Mouse (Mus musculus) testis, adult 2 months (tissue): Measurements from ENCODE around the gene Heg1. TPM values are rescaled to one million over a fixed set of nuclear protein-coding genes. Genes with fewer than 3 reads are reported as not detected.

Experiments
- H3K27ac ChIP-seq: fragments of 200-500 bp; 2 replicates; pipeline ENCODE4 v1.5.1; 2012; ENCODE audit warnings: low read depth, low read length; ENCODE audit not compliant: control insufficient read depth, insufficient read depth
- H3K27me3 ChIP-seq: fragments of 200-500 bp; 2 replicates; pipeline ENCODE4 v1.6.1; 2012; ENCODE audit warnings: mild to moderate bottlenecking, low read length, moderate library complexity; ENCODE audit not compliant: control insufficient read depth, insufficient read depth
- H3K36me3 ChIP-seq: fragments of 200-500 bp; 2 replicates; pipeline ENCODE4 v1.6.1; 2012; ENCODE audit warnings: mild to moderate bottlenecking, low read length; ENCODE audit not compliant: control insufficient read depth, insufficient read depth
- H3K4me1 ChIP-seq: fragments of 200-500 bp; 2 replicates; pipeline ENCODE4 v1.6.1; 2012; ENCODE audit warnings: low read length; ENCODE audit not compliant: control insufficient read depth, insufficient read depth
- H3K4me3 ChIP-seq: fragments of 200-500 bp; 2 replicates; pipeline ENCODE4 v1.5.1; 2012; ENCODE audit warnings: low read depth, mild to moderate bottlenecking, low read length, moderate library complexity, mixed read lengths; ENCODE audit not compliant: control insufficient read depth
- CTCF ChIP-seq: fragments of 200-500 bp; IDR thresholded peaks from 2 replicates; pipeline ENCODE4 v1.5.1; 2012; ENCODE audit warnings: low read depth, mild to moderate bottlenecking, inconsistent platforms, low read length, moderate library complexity; ENCODE audit not compliant: control insufficient read depth, insufficient read depth, insufficient replicate concordance
- POLR2A ChIP-seq: fragments of 200-500 bp; IDR thresholded peaks from 2 replicates; pipeline ENCODE4 v1.6.1; 2012; ENCODE audit warnings: low read depth, mild to moderate bottlenecking, inconsistent platforms, low read length, moderate library complexity; ENCODE audit not compliant: control insufficient read depth
- polyA plus RNA-seq: library from polyadenylated mRNA; depleted of rRNA; stranded (reverse); fragments of >200 nt; gene quantifications from 2 replicates; pipeline ENCODE4 v1.2.3, GENCODE M21; 2012

Gene Heg1
- polyA plus RNA-seq, 1 experiment, result 12.9 TPM

DNA sequence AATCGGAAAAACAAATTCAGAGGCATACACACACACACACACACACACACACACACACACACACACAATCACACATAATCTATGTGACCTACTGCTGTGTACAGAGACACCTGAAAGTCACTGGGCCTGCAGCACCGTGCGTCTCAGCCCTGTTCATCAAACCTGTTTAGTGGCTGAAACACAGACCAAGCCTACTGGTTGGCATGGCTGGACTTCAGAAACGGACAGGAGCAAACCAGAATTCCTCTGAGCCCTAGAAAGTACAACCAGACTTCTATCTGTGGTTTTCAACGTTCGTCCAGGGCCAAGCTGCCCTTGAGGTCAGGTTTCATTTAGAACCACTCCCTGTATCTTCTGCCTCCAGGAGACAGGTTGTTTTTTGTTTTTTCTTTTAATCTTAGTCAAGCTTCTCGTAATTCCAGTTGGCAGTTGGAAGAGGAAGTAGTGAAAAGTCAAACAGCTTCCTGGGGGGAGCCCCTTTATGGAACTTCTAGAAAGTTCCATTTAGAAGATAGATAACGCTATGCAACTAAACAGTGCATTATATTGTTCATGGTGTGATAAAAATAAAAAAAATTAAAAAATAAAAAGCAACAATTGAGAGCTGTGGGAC lies 101.0 kb downstream of the Heg1 start:
- H3K27ac ChIP-seq, result no peak overlapping the region
- H3K27me3 ChIP-seq, result no peaks in the 10 kb centered on the region
- no peaks in the 10 kb centered on the region for H3K36me3 ChIP-seq
- H3K4me1 ChIP-seq, result peaks cover 3% of the 10 kb centered on the region
- no peak for TF ChIP-seq CTCF
- TF ChIP-seq POLR2A, result no peak
- H3K4me3 ChIP-seq, result no peak overlapping the region

- Histone ChIP-seq H3K36me3 (no peaks in the 10 kb centered on the region), H3K27ac (no peak overlapping the region), H3K4me1 (peaks cover 3% of the 10 kb centered on the region), H3K4me3 (no peak overlapping the region), H3K27me3 (no peaks in the 10 kb centered on the region)
- TF ChIP-seq CTCF (no peak), POLR2A (no peak)
Measured at GRCm38 (mm10) chr16:33786657-33787390, 102.7 kb downstream of the Heg1 start.

DNA sequence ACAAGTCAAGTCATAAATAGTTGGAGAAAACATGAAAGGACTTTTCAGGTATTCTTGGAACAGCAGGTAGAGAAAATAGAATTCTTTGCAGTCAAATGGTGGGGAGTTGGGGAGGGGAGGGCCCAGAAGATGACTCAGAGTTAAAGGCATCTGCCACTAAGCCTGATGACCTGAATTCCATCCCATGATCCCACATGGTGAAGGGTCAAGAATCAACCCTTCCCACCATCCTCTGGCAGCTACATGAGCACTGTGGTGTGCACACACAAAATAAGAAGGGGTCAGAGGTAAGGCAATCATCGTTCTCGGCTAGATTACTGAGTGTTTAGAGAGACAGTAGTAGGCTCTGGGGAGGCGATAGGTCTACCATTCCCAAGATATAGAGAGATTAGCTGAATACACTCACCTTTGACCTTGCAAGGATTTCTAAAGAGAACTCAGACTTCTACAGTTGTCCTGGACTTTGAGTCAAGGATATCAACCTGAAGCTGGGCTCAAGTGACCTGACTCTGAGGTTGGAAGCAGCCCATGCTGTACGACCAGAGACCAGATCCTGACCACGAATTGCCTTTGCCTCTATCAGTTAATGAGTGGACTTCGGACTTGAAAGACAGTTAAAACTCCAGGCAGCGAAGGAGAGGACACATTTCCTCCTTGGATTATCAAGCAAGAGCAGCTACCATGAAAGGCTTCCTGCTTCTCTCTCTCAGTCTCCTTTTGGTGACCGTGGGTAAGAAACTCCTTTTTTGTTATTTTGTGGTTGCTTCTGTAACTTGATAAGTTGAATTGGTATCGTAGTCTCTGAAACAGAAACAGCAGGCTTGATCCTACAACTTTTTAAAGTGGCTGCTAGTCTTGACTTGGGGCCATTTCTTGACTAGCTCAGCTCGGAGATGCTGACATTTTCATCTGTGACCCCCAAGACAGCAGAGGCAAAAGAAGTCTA lies 109.9 kb downstream of the Heg1 start, which contains the start of gene Muc13:
Gene Muc13 (plus strand): TSS at position 192 of the 946 bp plus-strand sequence.
- no peaks in the 10 kb centered on the region for H3K36me3 ChIP-seq
- TF ChIP-seq POLR2A, result no peak
- no peak for TF ChIP-seq CTCF
- no peak within 1 kb of the TSS for H3K27ac ChIP-seq
- no peaks in the 10 kb centered on the region for H3K4me1 ChIP-seq
- H3K4me3 ChIP-seq, result no peak within 1 kb of the TSS
- H3K27me3 ChIP-seq, result no peaks in the 10 kb centered on the region

DNA sequence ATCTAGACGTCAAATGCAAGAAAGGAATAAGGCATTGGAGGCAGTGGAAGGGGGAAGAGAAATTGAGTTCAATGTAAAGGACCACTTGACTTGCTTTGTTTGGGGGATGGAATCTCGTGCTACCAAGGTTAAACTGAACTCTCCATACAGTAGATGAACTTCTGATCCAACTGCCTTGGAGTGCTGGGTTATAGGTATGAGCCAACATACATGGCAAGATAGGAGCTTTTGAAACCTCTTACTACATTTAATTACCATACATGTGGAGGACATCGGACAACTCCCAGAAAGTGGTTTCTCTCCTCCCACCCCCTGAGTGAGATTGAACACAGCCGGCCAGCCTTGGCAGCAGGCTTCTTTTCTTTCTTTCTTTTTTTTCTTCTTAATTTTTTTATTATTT lies 110.9 kb downstream of the Heg1 start:
- no peak overlapping the region for H3K4me3 ChIP-seq
- no peaks in the 10 kb centered on the region for H3K36me3 ChIP-seq
- no peaks in the 10 kb centered on the region for H3K27me3 ChIP-seq
- H3K4me1 ChIP-seq, result no peaks in the 10 kb centered on the region
- no peak for TF ChIP-seq CTCF
- TF ChIP-seq POLR2A, result no peak
- no peak overlapping the region for H3K27ac ChIP-seq

GRCm38 (mm10) chr16:33795887-33796286 lies 111.7 kb downstream of the Heg1 start:
- TF ChIP-seq CTCF (no peak), POLR2A (no peak)
- H3K27me3 ChIP-seq, result no peaks in the 10 kb centered on the region
- no peak overlapping the region for H3K4me3 ChIP-seq
- no peak overlapping the region for H3K27ac ChIP-seq
- no peaks in the 10 kb centered on the region for H3K4me1 ChIP-seq
- H3K36me3 ChIP-seq, result no peaks in the 10 kb centered on the region

- H3K36me3 ChIP-seq, result no peaks in the 10 kb centered on the region
- H3K27ac ChIP-seq, result no peak overlapping the region
- no peaks in the 10 kb centered on the region for H3K27me3 ChIP-seq
- no peak overlapping the region for H3K4me3 ChIP-seq
- TF ChIP-seq CTCF, result no peak
- no peak for TF ChIP-seq POLR2A
- no peaks in the 10 kb centered on the region for H3K4me1 ChIP-seq
Measured at GRCm38 (mm10) chr16:33796756-33797155, 112.6 kb downstream of the Heg1 start.

DNA sequence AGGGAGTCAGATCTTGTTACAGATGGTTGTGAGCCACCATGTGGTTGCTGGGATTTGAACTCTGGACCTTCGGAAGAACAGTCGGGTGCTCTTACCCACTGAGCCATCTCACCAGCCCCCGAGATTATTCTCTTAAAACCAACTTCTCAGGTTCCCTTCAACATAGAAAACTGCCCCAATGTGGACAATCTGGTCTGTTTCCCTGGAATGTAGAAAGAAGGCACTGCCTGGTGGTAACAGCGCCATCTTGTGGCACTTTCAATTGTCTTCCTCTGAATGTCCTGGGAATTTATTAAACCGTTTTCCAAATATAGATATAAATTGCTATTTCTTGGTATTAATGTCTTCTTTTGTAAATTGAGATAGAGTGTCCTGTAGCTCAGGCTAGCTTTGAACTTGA lies 113.7 kb downstream of the Heg1 start:
- H3K27ac ChIP-seq, result no peak overlapping the region
- no peaks in the 10 kb centered on the region for H3K36me3 ChIP-seq
- H3K4me1 ChIP-seq, result no peaks in the 10 kb centered on the region
- H3K27me3 ChIP-seq, result no peaks in the 10 kb centered on the region
- H3K4me3 ChIP-seq, result no peak overlapping the region
- TF ChIP-seq CTCF, result peak; percentile 27; the same call in 1 of the 2 replicates
- TF ChIP-seq POLR2A, result no peak
